Mouse (Mus musculus): ENCODE measurements around the gene Zbtb16. TPM values are rescaled to one million over a fixed set of nuclear protein-coding genes. Genes with fewer than 3 reads are reported as not detected.

Zbtb16 gene
- polyA plus RNA-seq, 1 experiment, result 4.1 TPM

DNA sequence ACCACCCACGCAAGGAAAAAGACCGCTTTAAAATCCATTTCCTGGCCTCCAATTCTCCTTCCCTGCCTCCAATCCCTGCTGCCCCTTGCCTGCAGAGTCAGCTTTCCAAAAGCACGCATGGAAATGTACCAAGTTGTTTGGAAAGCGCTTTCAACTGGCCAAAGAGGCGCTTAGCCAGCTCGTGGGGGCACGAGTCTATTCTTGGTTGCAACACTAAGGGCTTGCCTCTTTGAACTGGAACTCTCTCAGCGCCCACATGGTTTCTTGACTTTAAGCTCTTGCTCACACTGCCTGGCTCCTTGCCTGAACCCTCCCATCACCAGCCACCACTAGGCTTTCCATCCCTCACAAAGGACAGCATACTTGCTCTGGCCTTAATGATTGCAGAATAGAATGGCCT, 217.9 kb downstream of the Zbtb16 start:
- Histone ChIP-seq H3K36me3 (ENCODE audit: control insufficient read depth, insufficient read depth, low read length) (no peaks in the 10 kb centered on the region), H3K4me3 (ENCODE audit: control insufficient read depth, insufficient read depth, low read length) (no peak overlapping the region), H3K27ac (ENCODE audit: control insufficient read depth, insufficient read depth, low read length) (no peak overlapping the region), H3K27me3 (ENCODE audit: control insufficient read depth, insufficient read depth, low read length) (no peaks in the 10 kb centered on the region; the same call in 1 of the 2 replicates), H3K4me1 (replicated peaks; ENCODE audit: control insufficient read depth, insufficient read depth, low read length) (no peaks in the 10 kb centered on the region)
- no peak for DNase-seq
- 88% methylated on average over 8 of the region's 8 CpGs for WGBS
- TF ChIP-seq CTCF (IDR thresholded peaks at IDR 0.05; ENCODE audit: borderline replicate concordance, control insufficient read depth, extremely low read depth, insufficient read depth, low read length, poor library complexity), result no peak
- no peak for TF ChIP-seq POLR2A (IDR thresholded peaks at IDR 0.05; ENCODE audit: control insufficient read depth, extremely low read depth, insufficient read depth, low read length, poor library complexity)

DNA sequence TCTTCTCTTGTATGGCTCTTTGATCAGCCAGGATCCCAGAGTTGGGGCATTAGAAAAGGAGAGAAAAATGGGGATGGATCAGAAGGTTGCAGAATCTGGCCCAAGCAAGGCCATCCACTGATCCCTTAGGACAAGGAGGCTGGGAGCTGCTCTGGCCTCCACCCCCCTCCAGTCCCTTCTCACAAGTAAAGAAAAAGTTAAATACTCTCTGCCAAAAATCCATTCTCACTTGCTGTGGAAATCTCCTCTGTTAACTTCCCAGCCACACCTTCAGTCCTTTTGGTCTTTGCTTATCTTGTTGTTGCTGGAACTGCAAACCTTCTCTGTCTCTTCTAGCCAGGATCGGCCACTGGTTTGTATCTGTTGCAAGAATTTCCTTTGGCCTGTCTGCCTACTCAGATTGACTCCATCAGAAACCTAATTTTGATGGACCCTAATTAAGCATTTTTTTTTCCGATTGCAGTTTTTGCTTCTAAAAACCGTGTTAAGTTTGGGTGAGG, 218.5 kb downstream of the Zbtb16 start:
- no peaks in the 10 kb centered on the region for H3K4me1 ChIP-seq (replicated peaks; ENCODE audit: control insufficient read depth, insufficient read depth, low read length)
- no peak overlapping the region for H3K4me3 ChIP-seq (ENCODE audit: control insufficient read depth, insufficient read depth, low read length)
- DNase-seq, result no peak
- H3K36me3 ChIP-seq (ENCODE audit: control insufficient read depth, insufficient read depth, low read length), result no peaks in the 10 kb centered on the region
- no peaks in the 10 kb centered on the region; the same call in 1 of the 2 replicates for H3K27me3 ChIP-seq (ENCODE audit: control insufficient read depth, insufficient read depth, low read length)
- no peak overlapping the region for H3K27ac ChIP-seq (ENCODE audit: control insufficient read depth, insufficient read depth, low read length)
- TF ChIP-seq CTCF (IDR thresholded peaks at IDR 0.05; ENCODE audit: borderline replicate concordance, control insufficient read depth, extremely low read depth, insufficient read depth, low read length, poor library complexity) (no peak), POLR2A (IDR thresholded peaks at IDR 0.05; ENCODE audit: control insufficient read depth, extremely low read depth, insufficient read depth, low read length, poor library complexity) (no peak)
- WGBS, result 92% methylated on average over 3 of the region's 3 CpGs

DNA sequence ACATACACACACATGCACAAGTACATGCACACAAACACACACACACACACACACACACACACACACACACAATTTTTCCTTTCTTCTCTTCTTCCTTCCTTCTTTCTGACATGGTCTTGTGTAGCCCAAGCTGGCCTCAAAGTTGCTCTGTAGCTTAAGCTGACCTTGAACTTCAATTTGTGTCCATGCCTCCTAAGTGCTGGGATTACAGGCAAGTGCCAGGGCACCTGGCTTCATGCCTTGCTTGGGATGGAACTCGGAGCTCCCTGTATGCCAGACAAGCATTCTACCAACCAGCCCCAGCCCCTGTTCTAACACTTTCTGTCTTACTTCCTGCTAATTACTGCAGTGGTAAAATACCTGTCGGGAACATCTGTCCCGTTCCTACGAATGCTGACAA, 222.8 kb downstream of the Zbtb16 start:
- Histone ChIP-seq H3K36me3 (ENCODE audit: control insufficient read depth, insufficient read depth, low read length) (no peaks in the 10 kb centered on the region), H3K4me1 (replicated peaks; ENCODE audit: control insufficient read depth, insufficient read depth, low read length) (no peaks in the 10 kb centered on the region), H3K27ac (ENCODE audit: control insufficient read depth, insufficient read depth, low read length) (no peak overlapping the region), H3K27me3 (ENCODE audit: control insufficient read depth, insufficient read depth, low read length) (no peaks in the 10 kb centered on the region), H3K4me3 (ENCODE audit: control insufficient read depth, insufficient read depth, low read length) (no peak overlapping the region)
- no peak for DNase-seq
- WGBS, result 89% methylated on average over 4 of the region's 4 CpGs
- TF ChIP-seq CTCF (IDR thresholded peaks at IDR 0.05; ENCODE audit: borderline replicate concordance, control insufficient read depth, extremely low read depth, insufficient read depth, low read length, poor library complexity), result no peak
- no peak for TF ChIP-seq POLR2A (IDR thresholded peaks at IDR 0.05; ENCODE audit: control insufficient read depth, extremely low read depth, insufficient read depth, low read length, poor library complexity)

DNA sequence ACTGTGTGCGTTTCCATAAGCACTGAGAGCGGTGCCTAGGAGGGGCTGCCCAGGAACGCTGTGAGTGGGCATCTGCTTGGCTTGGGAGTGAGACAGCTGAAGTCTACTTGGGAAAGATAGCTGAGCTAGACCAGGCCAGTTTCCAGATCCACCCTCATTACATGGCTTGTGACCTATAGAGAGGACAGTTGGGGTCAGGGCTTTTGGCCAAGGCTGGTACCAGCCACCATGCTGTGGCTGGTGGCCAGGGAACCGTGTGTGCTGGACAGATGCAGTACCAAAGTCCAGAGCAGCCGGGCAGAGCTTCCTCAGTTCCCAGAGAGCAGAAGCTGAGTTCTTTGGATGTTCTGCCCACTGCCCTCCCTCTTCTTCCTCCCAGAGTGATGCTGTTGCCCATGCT, 223.5 kb downstream of the Zbtb16 start:
- WGBS, result 94% methylated on average over 5 of the region's 5 CpGs
- Histone ChIP-seq H3K27me3 (ENCODE audit: control insufficient read depth, insufficient read depth, low read length) (no peaks in the 10 kb centered on the region), H3K4me1 (replicated peaks; ENCODE audit: control insufficient read depth, insufficient read depth, low read length) (no peaks in the 10 kb centered on the region), H3K27ac (ENCODE audit: control insufficient read depth, insufficient read depth, low read length) (no peak overlapping the region), H3K4me3 (ENCODE audit: control insufficient read depth, insufficient read depth, low read length) (no peak overlapping the region), H3K36me3 (ENCODE audit: control insufficient read depth, insufficient read depth, low read length) (no peaks in the 10 kb centered on the region)
- TF ChIP-seq CTCF (IDR thresholded peaks at IDR 0.05; ENCODE audit: borderline replicate concordance, control insufficient read depth, extremely low read depth, insufficient read depth, low read length, poor library complexity), result no peak
- no peak for TF ChIP-seq POLR2A (IDR thresholded peaks at IDR 0.05; ENCODE audit: control insufficient read depth, extremely low read depth, insufficient read depth, low read length, poor library complexity)
- DNase-seq, result no peak

DNA sequence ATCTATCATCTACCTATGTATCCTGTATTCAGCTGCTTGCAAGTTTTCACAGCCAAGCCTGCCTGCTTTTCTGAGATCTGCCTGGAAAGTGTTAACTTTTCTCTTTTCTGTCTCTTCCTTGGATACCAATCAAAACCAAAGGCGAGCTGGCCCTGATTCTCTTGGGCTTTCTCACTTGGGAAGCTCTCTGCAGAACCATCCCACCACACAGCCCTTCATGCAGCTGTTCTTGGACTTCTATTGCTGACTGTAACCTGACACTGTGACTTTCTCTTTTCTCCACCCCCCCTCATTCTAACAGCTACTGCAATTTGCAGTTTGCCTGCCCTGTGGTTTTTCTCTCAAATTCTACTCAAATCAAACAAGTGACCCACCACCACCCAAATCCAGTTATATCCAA, 225.0 kb downstream of the Zbtb16 start:
- H3K4me1 ChIP-seq (replicated peaks; ENCODE audit: control insufficient read depth, insufficient read depth, low read length), result no peaks in the 10 kb centered on the region
- no peak overlapping the region for H3K27ac ChIP-seq (ENCODE audit: control insufficient read depth, insufficient read depth, low read length)
- H3K27me3 ChIP-seq (ENCODE audit: control insufficient read depth, insufficient read depth, low read length), result no peaks in the 10 kb centered on the region
- no peaks in the 10 kb centered on the region for H3K36me3 ChIP-seq (ENCODE audit: control insufficient read depth, insufficient read depth, low read length)
- H3K4me3 ChIP-seq (ENCODE audit: control insufficient read depth, insufficient read depth, low read length), result no peak overlapping the region
- WGBS, result 46% methylated on average over 1 of the region's 1 CpGs
- no peak for DNase-seq
- TF ChIP-seq CTCF (IDR thresholded peaks at IDR 0.05; ENCODE audit: borderline replicate concordance, control insufficient read depth, extremely low read depth, insufficient read depth, low read length, poor library complexity) (no peak), POLR2A (IDR thresholded peaks at IDR 0.05; ENCODE audit: control insufficient read depth, extremely low read depth, insufficient read depth, low read length, poor library complexity) (no peak)

DNA sequence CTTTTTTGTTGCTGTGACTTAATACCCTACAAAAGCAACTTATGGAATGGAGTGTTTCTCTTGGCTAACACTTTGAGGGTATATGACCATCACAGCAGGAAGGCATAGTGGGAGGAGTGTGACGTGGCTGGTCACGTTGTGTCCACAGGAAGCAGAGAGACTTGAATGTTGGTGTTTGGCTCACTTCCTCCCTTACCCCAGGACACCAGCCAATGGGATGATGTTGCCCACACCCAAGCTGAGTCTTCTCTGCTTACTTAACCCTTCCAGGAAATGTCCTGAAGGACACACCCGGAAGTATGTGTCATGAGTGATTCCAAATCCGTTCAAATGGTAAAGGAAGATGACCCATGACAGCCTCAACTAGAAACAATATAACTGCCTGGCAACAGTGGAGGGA, 226.3 kb downstream of the Zbtb16 start:
- Histone ChIP-seq H3K4me3 (ENCODE audit: control insufficient read depth, insufficient read depth, low read length) (no peak overlapping the region), H3K27me3 (ENCODE audit: control insufficient read depth, insufficient read depth, low read length) (no peaks in the 10 kb centered on the region), H3K36me3 (ENCODE audit: control insufficient read depth, insufficient read depth, low read length) (no peaks in the 10 kb centered on the region), H3K4me1 (replicated peaks; ENCODE audit: control insufficient read depth, insufficient read depth, low read length) (no peaks in the 10 kb centered on the region), H3K27ac (ENCODE audit: control insufficient read depth, insufficient read depth, low read length) (no peak overlapping the region)
- TF ChIP-seq CTCF (IDR thresholded peaks at IDR 0.05; ENCODE audit: borderline replicate concordance, control insufficient read depth, extremely low read depth, insufficient read depth, low read length, poor library complexity), result no peak
- no peak for TF ChIP-seq POLR2A (IDR thresholded peaks at IDR 0.05; ENCODE audit: control insufficient read depth, extremely low read depth, insufficient read depth, low read length, poor library complexity)
- no peak for DNase-seq
- 41% methylated on average over 4 of the region's 4 CpGs for WGBS

DNA sequence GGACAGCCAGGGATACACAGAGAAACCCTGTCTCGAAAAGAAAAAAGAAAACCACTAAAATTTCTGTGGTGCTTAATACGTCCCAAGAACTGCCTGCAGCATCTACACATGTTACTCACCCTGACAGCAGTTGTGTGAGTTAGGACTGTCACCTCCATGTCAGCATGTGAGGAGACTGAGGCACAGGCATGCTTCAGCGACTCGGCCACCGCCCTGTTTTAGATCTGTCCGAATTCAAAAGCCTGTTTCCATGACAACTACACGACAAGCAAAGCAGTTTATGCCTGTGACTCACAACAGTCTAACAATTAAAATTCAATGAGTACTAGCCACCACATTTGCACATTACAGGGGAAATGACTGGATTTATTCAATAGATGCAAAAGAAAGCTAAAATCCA, 228.6 kb downstream of the Zbtb16 start:
- H3K36me3 ChIP-seq (ENCODE audit: control insufficient read depth, insufficient read depth, low read length), result no peaks in the 10 kb centered on the region
- H3K27me3 ChIP-seq (ENCODE audit: control insufficient read depth, insufficient read depth, low read length), result no peaks in the 10 kb centered on the region
- 82% methylated on average over 7 of the region's 7 CpGs for WGBS
- no peak for DNase-seq
- no peak overlapping the region for H3K4me3 ChIP-seq (ENCODE audit: control insufficient read depth, insufficient read depth, low read length)
- no peaks in the 10 kb centered on the region for H3K4me1 ChIP-seq (replicated peaks; ENCODE audit: control insufficient read depth, insufficient read depth, low read length)
- H3K27ac ChIP-seq (ENCODE audit: control insufficient read depth, insufficient read depth, low read length), result no peak overlapping the region
- no peak for TF ChIP-seq POLR2A (IDR thresholded peaks at IDR 0.05; ENCODE audit: control insufficient read depth, extremely low read depth, insufficient read depth, low read length, poor library complexity)
- no peak for TF ChIP-seq CTCF (IDR thresholded peaks at IDR 0.05; ENCODE audit: borderline replicate concordance, control insufficient read depth, extremely low read depth, insufficient read depth, low read length, poor library complexity)

Measured in thymus, adult 2 months (tissue).